ENCODE assay signal across 7 mouse cellular contexts in genomic region chr15:101201414-101201813, GRCm38 (mm10).
"Had no signal": no experiment of that assay in that cellular context is flagged by ENCODE, and none has a peak within 500 bp of the region (broad histone marks: within the 10 kb centered on the region; RNA-seq: fewer than 3 reads in every experiment).

No protein-coding gene starts in this region.

- DNase-seq: kidney, postnatal 10 days; lung, embryonic 14.5 days; lung, postnatal 10 days; right cerebral cortex, postnatal 4 days; spleen, adult 18-20 months; thymus, adult 2 months; thymus, postnatal 25 days had no signal
